ENCODE assay signal across 8 mouse cellular contexts in genomic region chr9:102722071-102722561, GRCm38 (mm10). TPM values are rescaled to one million over a fixed set of nuclear protein-coding genes. Genes with fewer than 3 reads are reported as not detected.
DNase-seq lines count a peak whose midpoint lies in the region; ATAC-seq lines count a peak whose summit lies in the region.

No protein-coding gene starts in this region.

- peak; percentile 15 to 19 for DNase-seq in adrenal gland, adult 18-20 months (ENCODE audit: low spot score in 2 of 2)
- DNase-seq in adrenal gland, postnatal 25 days: no peak
- no peak for DNase-seq in heart, embryonic 10.5 days (ENCODE audit: low spot score)
- DNase-seq in midbrain, embryonic 10.5 days (ENCODE audit: low spot score): no peak
- DNase-seq in left cerebral cortex, adult 9 months (ENCODE audit: low spot score in 2 of 2): no peak
- no peak for DNase-seq in thymus, postnatal 14 days
- DNase-seq in cerebellum, postnatal 25 days: no peak

- H3K4me2 ChIP-seq in kidney, embryonic 15.5 days: peak overlapping the region; percentile 91

- H3K9ac ChIP-seq in kidney, embryonic 15.5 days: peak overlapping the region; percentile 24

- peaks cover 67% of the 10 kb centered on the region for H3K36me3 ChIP-seq in heart, embryonic 10.5 days
- peaks cover 68% of the 10 kb centered on the region for H3K36me3 ChIP-seq in kidney, embryonic 15.5 days
- H3K36me3 ChIP-seq in midbrain, embryonic 10.5 days: peaks cover 74% of the 10 kb centered on the region

- 11% methylated on average over 9 of the region's 9 CpGs for WGBS in heart, embryonic 10.5 days
- 29% methylated on average over 9 of the region's 9 CpGs for WGBS in kidney, embryonic 15.5 days
- WGBS in midbrain, embryonic 10.5 days: 65% methylated on average over 9 of the region's 9 CpGs

- ATAC-seq in kidney, embryonic 15.5 days (replicated peaks; ENCODE audit: low FRiP score): no peak

- H3K27me3 ChIP-seq in heart, embryonic 10.5 days (ENCODE audit: insufficient read depth, poor library complexity, severe bottlenecking): no peaks in the 10 kb centered on the region
- H3K27me3 ChIP-seq in kidney, embryonic 15.5 days: no peaks in the 10 kb centered on the region
- H3K27me3 ChIP-seq in midbrain, embryonic 10.5 days (ENCODE audit: low read depth, poor library complexity, severe bottlenecking): no peaks in the 10 kb centered on the region

- peak overlapping the region; percentile 96 for H3K4me3 ChIP-seq in heart, embryonic 10.5 days
- peak overlapping the region; percentile 77 for H3K4me3 ChIP-seq in kidney, embryonic 15.5 days (replicated peaks)
- H3K4me3 ChIP-seq in midbrain, embryonic 10.5 days: peak overlapping the region; percentile 96

- no peaks in the 10 kb centered on the region for H3K9me3 ChIP-seq in heart, embryonic 10.5 days
- H3K9me3 ChIP-seq in kidney, embryonic 15.5 days (replicated peaks): no peaks in the 10 kb centered on the region
- no peaks in the 10 kb centered on the region for H3K9me3 ChIP-seq in midbrain, embryonic 10.5 days (replicated peaks)

- H3K4me1 ChIP-seq in heart, embryonic 10.5 days: peaks cover 81% of the 10 kb centered on the region
- peaks cover 84% of the 10 kb centered on the region for H3K4me1 ChIP-seq in kidney, embryonic 15.5 days
- peaks cover 87% of the 10 kb centered on the region for H3K4me1 ChIP-seq in midbrain, embryonic 10.5 days

- peak overlapping the region; percentile 100 for H3K27ac ChIP-seq in heart, embryonic 10.5 days
- H3K27ac ChIP-seq in kidney, embryonic 15.5 days: peak overlapping the region; percentile 54
- H3K27ac ChIP-seq in midbrain, embryonic 10.5 days (replicated peaks): peak overlapping the region; percentile 59

RNA-seq across cellular contexts. Expression of gene Amotl2, which starts 5.6 kb away (rescaled TPM):
- total RNA-seq in adrenal gland, adult 18-20 months (2021): 100 to 1,000 TPM in 1 of 2 experiments, 10 to 100 TPM in 1; 73.0 to 202 TPM
- total RNA-seq in adrenal gland, postnatal 25 days (2021): 231 and 242 TPM in 2 replicates
- polyA plus RNA-seq in heart, embryonic 10.5 days (2016; fragmentation: Nextera tagmentation; extraction: Ambion mirVana): 52.5 and 54.8 TPM in 2 replicates
- polyA plus RNA-seq in kidney, embryonic 15.5 days (2015; fragmentation: Nextera tagmentation; extraction: Ambion mirVana): 43.3 and 45.1 TPM in 2 replicates
- polyA plus RNA-seq in midbrain, embryonic 10.5 days (2016; fragmentation: Nextera tagmentation; extraction: Ambion mirVana): 60.3 and 71.1 TPM in 2 replicates

Comparison
In these comparisons a context has a peak if more than half of its experiments do, and no peak if none do; other contexts are left out.
1. DNase-seq: peak in adrenal gland, adult 18-20 months (2 of 2); none in adrenal gland, postnatal 25 days (single experiment), heart, embryonic 10.5 days (single experiment), midbrain, embryonic 10.5 days (single experiment), left cerebral cortex, adult 9 months (0 of 2), thymus, postnatal 14 days (single experiment) and cerebellum, postnatal 25 days (0 of 2).
2. Peak in every context shown above with its lines, with median percentiles within 50 percentile points of each other: H3K27ac ChIP-seq and H3K4me3 ChIP-seq.